Mouse (Mus musculus) adrenal gland (tissue): Measurements from ENCODE around the gene Gcnt4.

Experiments used
- intact Hi-C: fragments of 180-260 bp; cut with DNase I; formaldehyde crosslinking; loops from one replicate; pipeline ENCODE4 v1.15.1; 2025

Gcnt4 gene

GRCm38 (mm10) chr13:96990045-96990444 lies 65.6 kb downstream of the Gcnt4 start:
- intact Hi-C loops = no loop called here

GRCm38 (mm10) chr13:96990561-96991265 lies 66.2 kb downstream of the Gcnt4 start:
- intact Hi-C loops = no loop called here

GRCm38 (mm10) chr13:96993291-96993989 lies 69.0 kb downstream of the Gcnt4 start:
- intact Hi-C loops = no loop called here

GRCm38 (mm10) chr13:96995243-96995642 lies 70.8 kb downstream of the Gcnt4 start:
- intact Hi-C loops = no loop called here

GRCm38 (mm10) chr13:96997080-96997479 lies 72.6 kb downstream of the Gcnt4 start:
- intact Hi-C loops = no loop called here
